Mouse (Mus musculus): Measurements from ENCODE around the gene Rap1a.

The Rap1a gene

GRCm38 (mm10) chr3:105758098-105758497, 43.0 kb downstream of the Rap1a start:
- DNase-seq: no peak

- peak; percentile 32 for DNase-seq
Measured at GRCm38 (mm10) chr3:105757323-105758083, 43.6 kb downstream of the Rap1a start.

- no peak for DNase-seq
Measured at GRCm38 (mm10) chr3:105756505-105756904, 44.6 kb downstream of the Rap1a start.

GRCm38 (mm10) chr3:105755123-105755522, 46.0 kb downstream of the Rap1a start:
- DNase-seq: no peak

GRCm38 (mm10) chr3:105754184-105754583, 47.0 kb downstream of the Rap1a start:
- DNase-seq: no peak

- DNase-seq: no peak
Measured at GRCm38 (mm10) chr3:105750810-105751209, 50.3 kb downstream of the Rap1a start.

GRCm38 (mm10) chr3:105746542-105746941, 54.6 kb downstream of the Rap1a start:
- no peak for DNase-seq

GRCm38 (mm10) chr3:105737666-105738065, 63.5 kb downstream of the Rap1a start:
- DNase-seq: no peak

GRCm38 (mm10) chr3:105737070-105737469, 64.1 kb downstream of the Rap1a start:
- no peak for DNase-seq

GRCm38 (mm10) chr3:105736148-105736547, 65.0 kb downstream of the Rap1a start:
- DNase-seq: no peak

- DNase-seq: no peak
Measured at GRCm38 (mm10) chr3:105735285-105735684, 65.9 kb downstream of the Rap1a start.

- no peak for DNase-seq
Measured at GRCm38 (mm10) chr3:105733538-105733937, 67.6 kb downstream of the Rap1a start.

- DNase-seq: no peak
Measured at GRCm38 (mm10) chr3:105732360-105732759, 68.8 kb downstream of the Rap1a start.

- peak; percentile 79 for DNase-seq
Measured at GRCm38 (mm10) chr3:105726037-105726436, 75.1 kb downstream of the Rap1a start.

- no peak for DNase-seq
Measured at GRCm38 (mm10) chr3:105722510-105722909, 78.6 kb downstream of the Rap1a start.

GRCm38 (mm10) chr3:105721681-105722201, 79.4 kb downstream of the Rap1a start:
- no peak for DNase-seq

GRCm38 (mm10) chr3:105720514-105720913, 80.6 kb downstream of the Rap1a start:
- DNase-seq: no peak

- no peak for DNase-seq
Measured at GRCm38 (mm10) chr3:105719979-105720378, 81.2 kb downstream of the Rap1a start.

GRCm38 (mm10) chr3:105718746-105719145, 82.4 kb downstream of the Rap1a start:
- DNase-seq: peak; percentile 42

- peak; percentile 90 for DNase-seq
Measured at GRCm38 (mm10) chr3:105717856-105718555, 83.1 kb downstream of the Rap1a start.

GRCm38 (mm10) chr3:105716353-105717000, 84.7 kb downstream of the Rap1a start:
- no peak for DNase-seq

GRCm38 (mm10) chr3:105714820-105715167, 86.3 kb downstream of the Rap1a start:
- peak; percentile 62 for DNase-seq

GRCm38 (mm10) chr3:105714091-105714819, 86.9 kb downstream of the Rap1a start:
- DNase-seq: peak; percentile 77

Measured in retina, postnatal 1 day (tissue).